Mouse (Mus musculus): Measurements from ENCODE around the gene Abhd15.
A peak's percentile ranks its signal among the peaks of the same experiment; 100 is the strongest.

Abhd15 gene

DNA sequence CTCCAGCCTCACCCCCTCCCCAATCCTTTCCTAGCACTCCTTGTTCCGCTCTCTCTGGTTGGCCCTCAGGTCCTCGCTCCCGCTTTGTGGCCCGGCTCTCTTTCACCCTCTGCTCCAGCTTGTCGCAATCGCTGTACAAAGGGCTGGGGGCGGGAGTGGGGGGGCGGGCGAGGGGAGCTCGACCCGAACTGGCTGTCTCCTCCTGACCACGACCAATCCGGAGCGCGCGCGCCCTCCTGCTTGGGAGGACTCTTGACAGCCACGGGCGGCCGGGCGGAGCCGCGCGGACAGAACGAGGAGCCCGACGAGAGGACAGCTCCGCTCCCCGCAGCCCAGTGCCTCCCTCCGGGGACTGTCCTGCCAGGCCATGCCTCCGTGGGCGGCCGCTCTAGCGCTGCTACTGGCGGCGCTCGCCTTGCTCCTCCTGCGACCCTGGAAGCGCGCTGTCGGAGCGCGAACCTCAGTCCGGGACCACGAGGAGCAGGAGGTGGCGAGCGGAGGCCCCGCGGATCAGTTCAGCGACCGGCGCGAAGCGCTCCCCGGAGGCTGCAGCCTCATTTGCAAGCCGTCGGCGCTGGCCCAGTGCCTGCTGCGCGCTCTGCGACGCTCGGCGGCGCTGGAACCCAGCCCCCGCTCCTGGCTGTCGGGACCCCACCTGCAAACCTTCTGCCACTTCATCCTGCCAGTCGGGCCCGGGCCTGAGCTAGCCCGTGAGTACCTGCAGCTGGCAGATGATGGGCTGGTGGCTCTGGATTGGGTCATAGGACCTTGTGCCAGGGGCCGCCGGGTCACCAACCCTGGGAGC lies at the start of gene Abhd15:
Gene Abhd15 (plus strand): TSS at position 290 of the 805 bp plus-strand sequence.
- no peak for DNase-seq (ENCODE audit: low spot score)

DNA sequence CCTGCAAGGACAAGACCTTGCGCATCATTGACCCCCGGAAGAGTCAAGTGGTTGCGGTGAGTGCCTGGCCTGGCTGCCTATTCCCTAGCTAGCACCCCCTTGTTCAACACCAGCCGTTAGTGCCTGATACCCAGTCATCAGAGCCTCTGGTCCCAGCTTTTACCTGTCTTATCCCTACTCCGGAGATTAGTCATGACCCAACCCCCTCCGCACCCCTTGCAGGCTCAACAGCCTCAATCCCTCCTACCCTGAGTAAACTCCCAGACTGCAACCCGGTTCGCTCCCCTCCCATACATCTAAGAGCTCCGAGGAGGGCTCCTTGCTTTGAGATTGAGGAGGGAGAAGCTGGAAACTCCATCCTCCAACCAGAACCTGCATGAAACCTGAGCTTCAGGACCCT lies 48.4 kb upstream of the Abhd15 start:
- DNase-seq (ENCODE audit: low spot score): no peak

DNA sequence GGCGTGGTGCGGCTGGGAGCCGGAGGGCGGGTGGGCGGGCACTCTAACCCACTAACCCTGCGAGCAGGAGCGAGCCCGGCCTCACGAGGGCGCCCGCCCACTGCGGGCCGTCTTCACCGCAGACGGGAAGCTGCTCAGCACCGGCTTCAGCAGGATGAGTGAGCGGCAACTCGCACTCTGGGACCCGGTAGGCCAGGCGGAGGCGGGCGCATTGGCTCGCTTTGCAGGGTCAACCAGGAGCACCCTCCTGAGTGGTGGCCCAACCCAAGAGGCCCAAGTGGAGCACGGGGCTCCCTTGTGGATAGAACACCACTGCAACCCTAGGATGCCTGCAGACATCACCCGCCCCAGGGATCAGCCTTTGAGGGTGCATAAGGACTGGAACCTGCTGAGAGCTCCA lies 47.8 kb upstream of the Abhd15 start:
- peak; percentile 49 for DNase-seq (ENCODE audit: low spot score)

DNA sequence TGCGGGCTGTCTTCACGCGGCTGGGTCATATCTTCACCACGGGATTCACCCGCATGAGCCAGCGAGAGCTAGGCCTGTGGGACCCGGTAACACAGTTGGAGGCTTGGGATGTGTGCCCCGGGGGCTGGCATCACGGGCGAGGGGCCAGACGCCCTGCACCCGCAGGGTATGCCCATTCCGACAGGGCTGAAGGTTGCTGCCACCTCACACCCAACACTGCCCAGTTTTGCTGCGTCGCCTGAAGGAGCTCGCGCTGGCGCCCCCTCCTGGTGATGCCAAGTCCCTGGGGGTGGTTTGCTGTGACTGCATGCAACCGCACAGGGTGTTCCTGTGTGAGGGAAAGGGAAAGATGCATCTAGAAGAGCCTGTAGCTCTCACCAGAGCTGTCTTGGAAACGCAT lies 47.1 kb upstream of the Abhd15 start:
- DNase-seq (ENCODE audit: low spot score): peak; percentile 61

DNA sequence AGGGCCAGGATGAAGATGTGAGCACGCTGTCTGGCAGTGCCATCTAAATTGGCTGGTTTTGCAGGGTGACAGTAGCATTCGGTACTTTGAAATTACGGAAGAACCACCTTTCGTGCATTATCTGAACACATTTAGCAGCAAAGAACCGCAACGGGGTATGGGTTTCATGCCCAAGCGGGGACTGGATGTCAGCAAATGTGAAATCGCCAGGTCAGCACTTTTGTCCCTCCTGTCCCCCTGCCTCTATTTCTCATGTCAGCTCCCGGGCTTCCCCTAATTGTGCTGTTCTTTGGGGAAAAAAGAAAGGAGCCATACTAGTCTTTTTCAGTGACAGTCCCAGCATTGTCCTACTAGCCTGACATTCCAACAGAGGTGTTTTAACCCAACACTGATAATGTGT lies 46.5 kb upstream of the Abhd15 start:
- no peak for DNase-seq (ENCODE audit: low spot score)

DNA sequence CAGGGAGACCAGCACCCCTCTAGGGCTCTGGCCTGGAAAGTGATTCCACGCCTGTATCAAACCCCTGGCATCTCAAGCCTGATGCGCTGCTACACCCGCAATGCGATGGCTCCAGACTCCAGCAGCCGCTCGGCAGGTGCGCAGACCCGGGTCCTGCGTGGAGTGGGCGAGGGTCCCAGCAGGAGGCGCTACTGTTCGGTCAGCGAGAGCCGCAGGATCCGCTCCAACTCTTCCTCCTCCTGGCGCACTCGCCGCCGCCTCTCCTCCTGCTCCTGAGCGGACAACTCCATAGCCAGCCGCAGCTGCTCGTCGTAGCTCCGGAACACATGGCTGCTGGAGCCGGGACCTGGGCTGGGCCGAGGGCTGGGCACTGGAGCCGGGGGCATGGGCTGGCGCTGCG lies 43.5 kb upstream of the Abhd15 start:
- no peak for DNase-seq (ENCODE audit: low spot score)

DNA sequence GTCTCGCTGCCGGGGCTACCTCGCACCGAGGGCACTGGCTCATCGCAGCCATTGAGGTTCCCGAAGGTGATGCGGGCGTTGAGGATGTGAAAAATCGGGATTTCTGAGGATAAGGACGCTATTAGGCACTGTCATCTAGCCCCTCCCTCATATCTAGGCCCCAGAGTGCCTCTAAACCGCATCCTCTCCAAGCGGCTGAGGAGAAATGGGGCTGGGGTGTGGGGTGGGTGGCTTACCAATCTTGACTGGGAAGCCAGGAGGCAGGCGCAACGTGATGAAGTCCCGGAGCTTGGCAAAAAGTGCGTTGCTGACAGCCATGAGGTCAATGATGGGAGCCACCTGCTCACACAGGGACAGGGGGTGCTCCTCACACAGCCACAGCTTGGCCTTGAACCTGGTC lies 42.1 kb upstream of the Abhd15 start:
- no peak for DNase-seq (ENCODE audit: low spot score)

DNA sequence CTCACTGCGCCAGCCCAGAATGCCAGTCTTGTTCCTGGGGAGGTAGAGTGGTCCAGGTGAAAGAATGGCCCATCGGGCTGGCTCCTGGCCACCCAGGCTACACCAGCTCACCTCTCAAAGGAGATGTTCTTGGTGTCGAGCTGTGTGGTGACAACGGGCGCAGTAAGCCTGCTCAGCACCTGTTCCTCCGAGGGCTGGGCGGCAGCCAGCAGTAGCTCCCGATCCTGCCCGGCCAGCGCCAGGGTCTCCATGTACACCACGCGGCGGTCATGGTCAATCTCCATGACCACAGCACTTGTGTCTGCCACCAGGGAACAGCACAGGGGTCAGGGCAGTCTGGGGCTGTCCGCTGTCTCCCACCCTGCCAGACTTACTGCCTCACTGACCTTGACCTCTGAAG lies 38.7 kb upstream of the Abhd15 start:
- no peak for DNase-seq (ENCODE audit: low spot score)

DNA sequence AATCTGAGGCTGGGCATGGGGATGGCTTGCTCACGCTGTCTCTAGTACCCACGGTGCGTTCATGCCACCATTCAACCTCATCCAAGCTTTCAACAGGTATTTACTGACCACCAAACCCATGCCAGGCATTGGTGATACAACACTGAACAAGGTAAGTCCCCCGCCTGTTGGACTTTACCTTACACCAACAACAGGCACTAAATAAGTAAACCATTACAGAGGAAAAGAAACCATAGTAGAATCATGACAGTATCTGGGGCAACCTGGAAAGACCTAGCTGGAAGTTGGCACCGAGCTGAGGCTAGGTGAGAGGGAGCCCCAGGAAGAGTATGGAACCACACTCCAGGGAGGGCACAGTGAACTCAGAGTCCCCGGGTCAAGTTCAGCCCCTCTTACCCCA lies 38.0 kb upstream of the Abhd15 start:
- DNase-seq (ENCODE audit: low spot score): no peak

DNA sequence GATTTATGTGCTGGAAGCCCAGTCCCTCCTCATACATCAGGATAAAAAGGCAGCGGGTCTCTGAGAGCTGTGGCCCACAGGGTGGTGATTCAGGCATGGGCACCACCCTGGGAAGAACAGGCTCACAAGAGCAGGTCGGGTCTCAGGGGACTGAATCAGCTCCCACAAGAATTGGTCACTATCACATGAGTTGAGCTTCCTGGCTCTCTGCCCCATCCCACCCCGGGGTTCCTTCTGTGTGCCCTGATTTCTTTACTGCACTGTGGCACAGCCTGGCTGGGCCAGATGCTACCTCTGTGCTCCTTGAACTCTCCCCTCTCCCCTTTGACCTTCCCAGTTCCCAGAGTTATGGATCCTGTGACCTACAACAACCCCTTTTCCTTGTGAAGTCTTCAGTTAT lies 31.9 kb upstream of the Abhd15 start:
- no peak for DNase-seq (ENCODE audit: low spot score)

DNA sequence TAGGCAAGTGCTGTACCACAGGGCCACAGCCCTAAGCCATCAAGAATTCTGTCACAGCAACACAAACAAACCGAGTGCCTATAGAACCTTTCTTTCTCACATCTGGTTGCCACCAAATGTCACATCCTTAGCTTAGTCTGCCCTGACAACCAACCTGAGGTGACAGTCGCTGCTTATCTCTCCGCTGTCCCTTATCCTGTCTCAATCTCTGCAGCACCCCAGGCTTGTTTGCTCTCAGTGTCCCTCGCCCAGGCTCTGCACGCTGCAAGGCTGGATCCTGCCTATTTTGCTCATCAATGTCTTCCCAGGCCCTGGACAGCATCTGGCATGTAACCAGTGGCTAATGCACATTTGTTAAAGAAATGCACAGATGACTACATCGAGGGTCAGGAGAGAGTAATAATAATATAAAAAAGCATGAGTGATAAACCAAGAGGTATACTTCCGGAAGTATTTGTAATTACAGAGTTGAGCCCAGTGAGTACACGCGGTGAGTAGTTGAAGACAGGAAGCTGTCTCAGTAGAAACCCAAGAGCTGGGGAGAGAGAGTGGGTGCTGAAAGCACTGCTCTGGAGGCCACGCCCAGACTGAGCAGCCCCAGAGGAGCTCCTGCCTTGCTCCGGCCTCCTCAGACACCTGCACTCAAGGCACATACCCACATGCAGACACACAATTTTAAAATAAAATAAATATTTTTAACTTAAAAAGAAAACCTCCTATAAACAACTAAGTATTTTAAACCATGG lies 31.2 kb upstream of the Abhd15 start:
- DNase-seq (ENCODE audit: low spot score): no peak

DNA sequence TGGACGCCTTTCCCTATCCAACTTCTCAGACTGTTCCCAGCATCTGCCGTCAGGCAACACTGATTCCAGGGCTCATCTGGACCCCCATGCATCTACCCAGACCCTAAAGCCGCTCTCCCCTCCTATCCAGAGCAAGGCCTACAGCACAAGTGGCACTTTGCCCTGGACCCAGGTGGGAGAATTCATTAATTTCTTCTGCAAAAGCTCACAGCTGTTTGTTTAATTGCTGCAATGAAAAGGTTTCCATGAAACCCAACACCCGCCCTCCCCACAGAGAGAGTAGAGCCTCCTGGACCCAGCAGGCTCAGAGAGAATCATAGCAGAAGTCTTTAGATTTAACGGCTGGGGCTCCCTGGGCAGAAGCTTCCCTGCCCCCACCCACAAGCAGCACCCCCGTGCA lies 29.7 kb upstream of the Abhd15 start:
- DNase-seq (ENCODE audit: low spot score): no peak

DNA sequence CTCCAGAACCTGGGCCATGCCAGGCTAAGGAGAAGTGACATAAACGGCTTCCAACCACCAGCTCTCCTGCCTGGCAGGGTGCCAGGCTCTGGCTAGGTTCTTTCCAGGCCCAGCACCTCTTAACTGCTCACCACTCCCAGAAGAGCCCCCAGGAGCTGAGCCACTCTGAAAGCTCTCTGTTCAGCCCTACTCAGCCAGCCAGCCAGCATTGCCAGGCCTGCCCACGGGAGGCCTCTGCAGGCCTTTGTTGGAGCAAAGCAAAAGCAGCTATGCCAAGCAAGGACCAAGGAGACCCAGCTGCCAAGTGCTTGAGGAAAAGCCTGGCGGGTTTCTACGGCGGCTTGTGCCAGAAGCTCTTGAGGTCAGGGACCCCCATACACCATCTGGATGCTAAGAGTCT lies 28.1 kb upstream of the Abhd15 start:
- no peak for DNase-seq (ENCODE audit: low spot score)

DNA sequence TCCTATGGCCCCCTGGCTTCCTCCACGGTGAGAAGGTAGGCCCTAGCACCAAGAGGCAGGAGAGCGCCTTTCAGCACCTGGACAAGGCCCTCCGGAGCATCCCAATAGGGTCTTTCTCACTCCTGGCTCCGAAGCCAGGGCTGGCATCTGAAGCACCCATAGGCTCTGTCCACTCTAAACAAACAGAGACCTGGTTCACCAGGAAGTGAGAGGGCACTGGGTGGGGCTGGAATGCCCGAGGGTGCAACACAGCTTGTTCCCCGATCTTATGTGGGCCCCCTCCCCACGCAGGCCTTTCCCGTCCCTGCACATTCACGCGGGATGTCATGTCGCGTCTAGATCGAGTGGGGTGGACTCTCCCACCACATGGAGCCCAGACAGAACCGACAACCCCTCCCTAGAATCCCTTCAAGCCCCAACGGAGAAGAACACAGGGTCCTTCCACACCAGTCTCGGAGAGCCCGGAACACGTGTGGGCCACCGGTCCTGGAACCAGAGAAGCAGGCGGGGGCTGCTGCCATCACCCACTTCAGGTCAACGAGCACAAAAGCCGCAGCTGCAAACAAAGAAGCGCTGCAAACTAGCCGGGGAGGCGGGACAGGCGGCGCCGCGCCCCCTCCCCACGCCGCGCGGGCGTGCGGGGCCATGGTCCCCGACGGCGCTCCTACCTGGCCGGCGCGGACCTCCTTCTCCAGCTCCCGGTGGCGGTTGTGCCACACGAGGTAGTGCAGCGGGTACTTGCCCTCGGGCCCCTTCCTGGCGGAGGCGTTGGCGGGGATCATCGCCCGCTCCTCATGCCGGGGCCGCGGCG lies 25.9 kb upstream of the Abhd15 start:
- DNase-seq (ENCODE audit: low spot score): no peak

DNA sequence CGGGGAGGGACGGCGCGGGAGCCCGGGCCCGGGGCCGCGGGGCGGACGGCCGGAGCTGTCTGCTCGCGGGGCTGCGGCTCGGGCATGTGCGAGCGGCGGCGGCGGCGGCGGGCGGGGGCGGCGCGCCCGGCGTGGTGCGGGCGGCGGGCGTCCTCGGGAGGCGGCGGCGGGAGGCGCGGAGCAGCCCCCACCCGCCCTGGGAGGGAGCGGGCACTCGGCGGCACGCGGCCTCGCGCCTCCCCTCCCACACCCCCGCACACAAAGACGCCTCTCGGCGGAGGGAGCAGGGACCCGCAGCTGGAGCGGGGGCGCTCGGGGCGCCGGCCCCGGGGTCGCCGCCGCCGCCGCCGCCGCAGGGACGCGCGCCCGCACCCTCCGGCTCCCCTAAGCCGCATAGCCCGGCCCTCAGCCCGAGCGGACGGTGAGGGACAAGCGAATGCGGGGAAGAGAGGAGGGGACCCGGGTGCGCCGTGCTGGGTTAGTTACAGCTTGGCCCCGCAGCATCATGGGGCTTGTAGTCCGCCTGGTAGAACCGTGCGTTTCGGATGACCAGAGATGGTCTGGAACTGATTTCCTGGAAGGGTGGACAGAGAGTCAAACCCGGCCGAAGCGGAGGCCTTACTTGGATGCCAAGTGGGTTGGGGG lies 25.2 kb upstream of the Abhd15 start, which contains the start of gene Ankrd13b:
Gene Ankrd13b (minus strand): TSS at position 88 of the 645 bp plus-strand sequence.
- DNase-seq (ENCODE audit: low spot score): no peak

DNA sequence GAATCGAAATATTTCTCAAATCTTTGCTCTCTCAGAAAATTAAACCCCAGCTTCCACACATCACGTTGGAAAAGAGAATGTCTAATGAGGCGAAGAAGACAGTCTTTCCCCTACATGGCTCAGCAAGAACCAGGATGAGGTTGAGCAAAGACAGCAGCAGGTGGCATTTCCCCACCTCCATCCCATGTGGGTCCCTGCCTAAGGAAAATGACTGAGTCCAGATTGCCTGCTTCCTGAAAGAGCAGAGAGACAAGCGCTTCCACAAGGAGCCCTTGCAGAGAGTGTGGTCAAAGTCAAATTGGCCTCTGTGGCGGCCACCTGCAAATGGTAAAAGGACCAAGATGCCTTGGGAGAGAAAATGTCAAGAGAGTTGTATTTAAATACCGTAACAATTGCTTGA lies 24.5 kb upstream of the Abhd15 start:
- DNase-seq (ENCODE audit: low spot score): no peak

DNA sequence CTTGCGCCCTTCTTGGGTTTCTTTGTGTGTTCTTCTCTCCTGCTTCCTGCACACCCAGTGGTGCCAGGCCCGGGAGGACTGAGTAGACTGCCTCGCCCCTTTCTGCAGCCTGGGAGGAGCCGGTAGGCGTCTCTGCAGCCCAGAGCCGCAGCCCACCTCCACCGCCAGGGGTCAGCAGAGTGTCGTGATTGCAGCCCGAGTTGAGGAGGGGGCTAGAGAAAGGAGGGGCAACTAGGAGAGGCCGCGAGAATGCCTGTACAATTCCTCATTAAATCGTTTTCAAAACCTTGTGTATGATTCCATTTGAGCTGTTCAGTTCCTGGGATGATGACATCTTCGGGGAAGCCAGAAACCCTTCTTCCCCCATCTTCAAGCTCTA lies 23.8 kb upstream of the Abhd15 start:
- peak; percentile 93 for DNase-seq (ENCODE audit: low spot score)

DNA sequence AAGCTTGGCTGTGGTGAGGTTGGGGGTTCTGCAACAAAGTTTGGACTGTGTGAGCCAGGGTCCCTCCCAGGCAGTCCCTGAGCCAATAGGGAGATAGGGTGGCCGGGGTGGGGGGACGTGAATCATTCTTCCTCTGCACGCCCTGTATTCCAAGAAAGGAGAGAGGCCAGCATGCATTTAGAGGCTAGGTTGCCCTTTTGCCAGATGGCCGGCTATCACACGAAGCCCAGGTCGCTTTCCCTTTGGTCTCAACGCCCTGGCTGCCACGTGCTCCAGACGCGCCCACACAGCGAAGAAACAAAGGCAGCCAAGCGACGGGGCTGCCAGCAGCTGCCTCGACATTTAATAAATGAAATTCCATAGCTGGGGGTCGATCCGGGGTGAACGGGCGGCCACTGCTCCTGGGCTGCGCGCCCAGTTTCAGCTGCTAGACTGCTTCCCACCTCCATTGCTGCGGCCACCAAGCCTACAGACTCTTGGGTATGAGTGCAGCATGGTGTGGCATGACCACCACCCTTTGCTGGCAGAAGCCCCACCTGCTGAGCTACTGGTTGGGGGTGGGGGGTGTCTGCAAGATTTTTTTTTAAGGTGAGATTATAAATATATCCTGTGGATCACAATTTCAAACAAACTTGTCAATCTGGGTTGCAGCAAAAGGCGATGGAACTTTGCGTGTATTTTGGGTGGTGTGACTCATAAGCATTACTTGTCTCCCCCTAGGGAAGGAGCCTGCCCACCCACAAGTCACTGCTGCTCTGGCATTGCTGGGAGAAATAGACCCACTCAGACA lies 23.2 kb upstream of the Abhd15 start:
- no peak for DNase-seq (ENCODE audit: low spot score)

DNA sequence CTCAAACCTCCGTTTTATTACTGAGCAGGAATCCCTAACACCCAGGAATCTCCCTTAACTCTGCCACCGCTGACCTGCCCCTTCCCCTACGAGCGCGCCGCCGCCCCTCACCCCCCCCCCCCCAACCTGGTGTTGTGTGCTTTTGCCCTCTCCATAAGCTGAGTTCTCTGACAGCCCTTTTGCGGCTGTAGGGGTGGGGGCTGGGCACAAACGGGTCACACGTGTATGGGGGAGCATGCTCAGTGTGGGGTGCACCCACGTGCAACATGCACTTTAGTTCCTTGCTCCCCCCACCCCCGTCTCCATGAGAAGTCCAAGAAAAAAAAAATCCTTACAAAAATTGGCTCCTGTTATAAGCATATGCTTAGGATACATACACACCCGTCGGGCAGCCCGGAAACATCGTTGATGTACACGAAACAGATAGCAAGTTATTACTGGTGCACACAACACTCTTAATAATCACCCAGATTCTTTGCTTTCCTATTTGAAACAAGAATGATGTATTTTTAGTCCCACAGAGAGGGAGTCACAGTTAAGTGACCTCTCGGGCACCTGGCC lies 22.5 kb upstream of the Abhd15 start:
- DNase-seq (ENCODE audit: low spot score): no peak

DNA sequence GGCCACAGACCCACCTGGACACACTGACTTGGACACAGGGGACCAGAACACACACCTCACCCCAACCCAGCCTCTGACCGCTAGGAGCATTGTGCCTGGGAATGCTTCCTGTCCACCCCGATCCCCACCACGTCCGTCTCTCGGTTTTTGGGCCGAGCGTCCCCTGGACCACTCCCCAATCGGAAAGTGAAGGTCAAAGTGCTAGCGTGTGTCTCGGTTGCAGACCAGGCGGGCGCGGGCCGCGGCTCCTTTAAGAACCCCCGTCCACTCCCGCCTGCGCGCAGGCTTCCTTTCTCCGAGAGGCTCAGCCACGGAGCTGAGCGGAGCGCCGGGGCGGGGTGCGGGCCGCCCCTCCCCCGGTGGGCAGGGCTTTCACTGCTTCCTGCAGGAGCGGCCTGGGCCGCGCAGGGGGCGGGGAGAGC lies 22.0 kb upstream of the Abhd15 start:
- peak; percentile 87 for DNase-seq (ENCODE audit: low spot score)

All from ovary, postnatal 14 days (tissue).